Mouse (Mus musculus) lung, postnatal 0 days (tissue): Measurements from ENCODE around the gene Pfdn5. TPM values are rescaled to one million over a fixed set of nuclear protein-coding genes. Genes with fewer than 3 reads are reported as not detected.
A peak's percentile ranks its signal among the peaks of the same experiment; 100 is the strongest.

ENCODE experiments used
- ATAC-seq: fragments of 200-750 bp; cut with Nextera tagmentation; 2 replicates; pipeline ENCODE4 v1.8.0; 2017; ENCODE audit warnings: moderate library complexity
- DNase-seq: peaks from one replicate; pipeline ENCODE4 v3.0.0-alpha.2; 2016; ENCODE audit warnings: low spot score
- H3K27ac ChIP-seq: fragments of 300-500 bp; sonication (generic); 2 replicates; pipeline ENCODE4 v1.5.1; 2014; ENCODE audit warnings: antibody characterized with exemption, mild to moderate bottlenecking, low read length, mixed read lengths
- H3K27me3 ChIP-seq: fragments of 300-500 bp; sonication (generic); replicated peaks from 2 replicates; pipeline ENCODE4 v1.6.1; 2014; ENCODE audit warnings: low read length, mixed read lengths; ENCODE audit not compliant: insufficient read depth
- H3K36me3 ChIP-seq: fragments of 300-500 bp; sonication (generic); 2 replicates; pipeline ENCODE4 v1.6.1; 2014; ENCODE audit warnings: low read length, mixed read lengths; ENCODE audit not compliant: insufficient read depth
- H3K4me1 ChIP-seq: fragments of 300-500 bp; sonication (generic); 2 replicates; pipeline ENCODE4 v1.6.1; 2014; ENCODE audit warnings: antibody characterized with exemption, low read depth, low read length, mixed read lengths; ENCODE audit not compliant: insufficient read depth
- H3K4me2 ChIP-seq: fragments of 300-500 bp; sonication (generic); replicated peaks from 2 replicates; pipeline ENCODE4 v1.6.1; 2014; ENCODE audit warnings: low read depth, mild to moderate bottlenecking, low read length, moderate library complexity, mixed read lengths
- H3K4me3 ChIP-seq: fragments of 300-500 bp; sonication (generic); 2 replicates; pipeline ENCODE4 v1.5.1; 2014; ENCODE audit warnings: low read depth, low read length
- H3K9ac ChIP-seq: fragments of 300-500 bp; sonication (generic); replicated peaks from 2 replicates; pipeline ENCODE4 v1.6.1; 2014; ENCODE audit warnings: low read depth, mild to moderate bottlenecking
- H3K9me3 ChIP-seq: fragments of 300-500 bp; sonication (generic); 2 replicates; pipeline ENCODE4 v1.6.1; 2016; ENCODE audit warnings: low read length, mixed read lengths
- CTCF ChIP-seq: IDR thresholded peaks from 2 replicates; pipeline ENCODE4 v1.5.1; 2016; ENCODE audit warnings: antibody characterized with exemption, mild to moderate bottlenecking
- EP300 ChIP-seq: IDR thresholded peaks from 2 replicates; pipeline ENCODE4 v1.6.1; 2016; ENCODE audit warnings: antibody characterized with exemption, mild to moderate bottlenecking, control low read depth
- WGBS: fragments of 180-500 bp; shearing (Covaris S2); extraction: QIAGEN DNeasy Blood & Tissue Kit; methylation state at CpG from one replicate; pipeline ENCODE4 v1.1.7; 2014; 5-methylcytosine and 5-hydroxymethylcytosine counted together
- polyA plus RNA-seq: library from polyadenylated mRNA; unstranded; fragments of >200 nt; fragmentation: Nextera tagmentation; extraction: Ambion mirVana; gene quantifications from 2 replicates; pipeline ENCODE4 v1.2.1, GENCODE M21; 2015

Gene Pfdn5
- polyA plus RNA-seq, 1 experiment from 2014 or later, result 467 TPM

- Histone ChIP-seq H3K27me3 (no peaks in the 10 kb centered on the region), H3K9me3 (no peaks in the 10 kb centered on the region), H3K27ac (peak overlapping the region; percentile 77), H3K4me1 (peaks cover 7% of the 10 kb centered on the region; the same call in 1 of the 2 replicates), H3K4me3 (peak overlapping the region; percentile 67), H3K4me2 (peak overlapping the region; percentile 96), H3K36me3 (no peaks in the 10 kb centered on the region), H3K9ac (peak overlapping the region; percentile 43)
- WGBS, result 1% methylated on average over 7 of the region's 7 CpGs
- ATAC-seq (peak; percentile 88), DNase-seq (peak; percentile 94)
- TF ChIP-seq CTCF (peak; percentile 97), EP300 (no peak)
Measured at GRCm38 (mm10) chr15:102377163-102377543, 51.2 kb downstream of the Pfdn5 start.

- Histone ChIP-seq H3K36me3 (no peaks in the 10 kb centered on the region), H3K9ac (no peak overlapping the region), H3K27me3 (no peaks in the 10 kb centered on the region), H3K4me1 (peaks cover 7% of the 10 kb centered on the region; the same call in 1 of the 2 replicates), H3K4me3 (0 out of 2 replicates have a peak overlapping the region, but pooled peaks have one; percentile 67), H3K27ac (peak overlapping the region; percentile 77), H3K4me2 (peak overlapping the region; percentile 96), H3K9me3 (no peaks in the 10 kb centered on the region)
- 8% methylated on average over 10 of the region's 10 CpGs for WGBS
- peak; percentile 73 for ATAC-seq
- DNase-seq, result peak; percentile 79
- TF ChIP-seq CTCF (no peak), EP300 (no peak; the same call in 1 of the 2 replicates)
Measured at GRCm38 (mm10) chr15:102377810-102378262, 51.9 kb downstream of the Pfdn5 start.

Other genes starting within 250 kb of the Pfdn5 start
- 48.7 and 51.6 TPM in 2 replicates for gene Tns2, start 225.7 kb upstream of the Pfdn5 start, polyA plus RNA-seq
- 20.4 and 22.2 TPM in 2 replicates for gene Spryd3, start 189.9 kb upstream of the Pfdn5 start, polyA plus RNA-seq
- 109 and 123 TPM in 2 replicates for gene Igfbp6, start 181.8 kb upstream of the Pfdn5 start, polyA plus RNA-seq
- 0.08 and 0.16 TPM in 2 replicates for gene Soat2, start 175.6 kb upstream of the Pfdn5 start, polyA plus RNA-seq
- 31.9 and 33.9 TPM in 2 replicates for gene Zfp740, start 122.9 kb upstream of the Pfdn5 start, polyA plus RNA-seq
- gene Csad, start 121.4 kb upstream of the Pfdn5 start, polyA plus RNA-seq, result 71.0 and 76.9 TPM in 2 replicates
- gene Itgb7, start 94.2 kb upstream of the Pfdn5 start, polyA plus RNA-seq, result 3.6 and 4.3 TPM in 2 replicates
- 35.8 and 40.2 TPM in 2 replicates for gene Rarg, start 68.6 kb upstream of the Pfdn5 start, polyA plus RNA-seq
- 0.13 and 0.36 TPM in 2 replicates for gene Gm9918, start 55.6 kb upstream of the Pfdn5 start, polyA plus RNA-seq
- 70.4 and 72.7 TPM in 2 replicates for gene Mfsd5, start 46.7 kb upstream of the Pfdn5 start, polyA plus RNA-seq
- 0.99 and 1.4 TPM in 2 replicates for gene Espl1, start 29.9 kb upstream of the Pfdn5 start, polyA plus RNA-seq
- gene Myg1, start 5.6 kb downstream of the Pfdn5 start, polyA plus RNA-seq, result 46.1 and 48.3 TPM in 2 replicates
- 16.2 and 17.0 TPM in 2 replicates for gene Aaas, start 24.7 kb downstream of the Pfdn5 start, polyA plus RNA-seq
- gene Sp7, start 41.1 kb downstream of the Pfdn5 start, polyA plus RNA-seq, result not detected in 2 replicates
- gene Sp1, start 80.0 kb downstream of the Pfdn5 start, polyA plus RNA-seq, result 7.3 and 8.6 TPM in 2 replicates
- gene Amhr2, start 119.3 kb downstream of the Pfdn5 start, polyA plus RNA-seq, result 8.3 and 11.0 TPM in 2 replicates
- 110 and 128 TPM in 2 replicates for gene Prr13, start 132.9 kb downstream of the Pfdn5 start, polyA plus RNA-seq
- gene Pcbp2, start 144.4 kb downstream of the Pfdn5 start, polyA plus RNA-seq, result 154 and 157 TPM in 2 replicates
- gene Gm10337, start 177.6 kb downstream of the Pfdn5 start, polyA plus RNA-seq, result 2.0 TPM in 1 of 2 replicates, not detected in the other
- gene Map3k12, start 190.9 kb downstream of the Pfdn5 start, polyA plus RNA-seq, result 4.2 and 4.9 TPM in 2 replicates
- 35.2 and 42.8 TPM in 2 replicates for gene Tarbp2, start 192.1 kb downstream of the Pfdn5 start, polyA plus RNA-seq
- 3.7 and 4.2 TPM in 2 replicates for gene Npff, start 198.8 kb downstream of the Pfdn5 start, polyA plus RNA-seq